Mouse (Mus musculus): ENCODE measurements at regions not wholly inside any gene's neighbourhood (a gene's known extent, or its start where the extent isn't known, plus 50 kb on each side); places are given as distances from the start of the nearest gene placed in this dataset.

- Histone ChIP-seq H3K36me3 (ENCODE audit: control insufficient read depth, insufficient read depth, low read length) (no peaks in the 10 kb centered on the region), H3K9ac (ENCODE audit: low read depth, low read length) (no peak overlapping the region), H3K4me2 (ENCODE audit: low read depth, low read length) (no peak overlapping the region), H3K4me1 (ENCODE audit: control insufficient read depth, insufficient read depth, low read length) (no peaks in the 10 kb centered on the region), H3K9me3 (ENCODE audit: control insufficient read depth, low read length) (peaks cover 2% of the 10 kb centered on the region; the same call in 1 of the 2 replicates), H3K4me3 (ENCODE audit: low read length) (no peak overlapping the region), H3K27me3 (replicated peaks; ENCODE audit: control insufficient read depth, insufficient read depth, low read length) (no peaks in the 10 kb centered on the region), H3K27ac (ENCODE audit: low read length) (no peak overlapping the region)
- ATAC-seq, result no peak
These were observed 435.0 kb upstream of the Tmem132c start for GRCm38 (mm10) chr5:126806656-126807055.

- no peak overlapping the region for H3K4me2 ChIP-seq (ENCODE audit: low read depth, low read length)
- no peak for ATAC-seq
- no peaks in the 10 kb centered on the region for H3K36me3 ChIP-seq (ENCODE audit: control insufficient read depth, insufficient read depth, low read length)
- no peaks in the 10 kb centered on the region for H3K27me3 ChIP-seq (replicated peaks; ENCODE audit: control insufficient read depth, insufficient read depth, low read length)
- no peak overlapping the region for H3K4me3 ChIP-seq (ENCODE audit: low read length)
- no peaks in the 10 kb centered on the region for H3K4me1 ChIP-seq (ENCODE audit: control insufficient read depth, insufficient read depth, low read length)
- no peak overlapping the region for H3K27ac ChIP-seq (ENCODE audit: low read length)
- H3K9ac ChIP-seq (ENCODE audit: low read depth, low read length), result no peak overlapping the region
- peaks cover 3% of the 10 kb centered on the region; the same call in 1 of the 2 replicates for H3K9me3 ChIP-seq (ENCODE audit: control insufficient read depth, low read length)
These were observed 425.5 kb upstream of the Tmem132c start for GRCm38 (mm10) chr5:126816069-126816468.

- Histone ChIP-seq H3K4me1 (ENCODE audit: control insufficient read depth, insufficient read depth, low read length) (no peaks in the 10 kb centered on the region), H3K4me3 (ENCODE audit: low read length) (no peak overlapping the region), H3K27ac (ENCODE audit: low read length) (no peak overlapping the region), H3K9me3 (ENCODE audit: control insufficient read depth, low read length) (no peaks in the 10 kb centered on the region), H3K4me2 (ENCODE audit: low read depth, low read length) (no peak overlapping the region), H3K36me3 (ENCODE audit: control insufficient read depth, insufficient read depth, low read length) (no peaks in the 10 kb centered on the region), H3K9ac (ENCODE audit: low read depth, low read length) (no peak overlapping the region), H3K27me3 (replicated peaks; ENCODE audit: control insufficient read depth, insufficient read depth, low read length) (no peaks in the 10 kb centered on the region)
- WGBS, result 90% methylated on average over 3 of the region's 3 CpGs
- ATAC-seq, result no peak
These were observed 406.2 kb upstream of the Tmem132c start for GRCm38 (mm10) chr5:126835440-126835839.

- Histone ChIP-seq H3K9me3 (ENCODE audit: control insufficient read depth, low read length) (no peaks in the 10 kb centered on the region), H3K4me1 (ENCODE audit: control insufficient read depth, insufficient read depth, low read length) (no peaks in the 10 kb centered on the region), H3K9ac (ENCODE audit: low read depth, low read length) (no peak overlapping the region), H3K36me3 (ENCODE audit: control insufficient read depth, insufficient read depth, low read length) (no peaks in the 10 kb centered on the region), H3K4me2 (ENCODE audit: low read depth, low read length) (no peak overlapping the region), H3K27me3 (replicated peaks; ENCODE audit: control insufficient read depth, insufficient read depth, low read length) (no peaks in the 10 kb centered on the region), H3K27ac (ENCODE audit: low read length) (no peak overlapping the region), H3K4me3 (ENCODE audit: low read length) (no peak overlapping the region)
- no peak for ATAC-seq
- WGBS, result 72% methylated on average over 4 of the region's 4 CpGs
These were observed 399.0 kb upstream of the Tmem132c start for GRCm38 (mm10) chr5:126842606-126843005.

GRCm38 (mm10) chr5:126862078-126862477 is 379.5 kb upstream of the Tmem132c start:
- no peak overlapping the region for H3K27ac ChIP-seq (ENCODE audit: low read length)
- no peaks in the 10 kb centered on the region for H3K36me3 ChIP-seq (ENCODE audit: control insufficient read depth, insufficient read depth, low read length)
- ATAC-seq, result no peak
- H3K9ac ChIP-seq (ENCODE audit: low read depth, low read length), result no peak overlapping the region
- no peaks in the 10 kb centered on the region for H3K27me3 ChIP-seq (replicated peaks; ENCODE audit: control insufficient read depth, insufficient read depth, low read length)
- no peak overlapping the region for H3K4me3 ChIP-seq (ENCODE audit: low read length)
- no peaks in the 10 kb centered on the region for H3K9me3 ChIP-seq (ENCODE audit: control insufficient read depth, low read length)
- H3K4me1 ChIP-seq (ENCODE audit: control insufficient read depth, insufficient read depth, low read length), result no peaks in the 10 kb centered on the region
- 81% methylated on average over 1 of the region's 1 CpGs for WGBS
- H3K4me2 ChIP-seq (ENCODE audit: low read depth, low read length), result no peak overlapping the region

- 74% methylated on average over 1 of the region's 1 CpGs for WGBS
- no peaks in the 10 kb centered on the region for H3K4me1 ChIP-seq (ENCODE audit: control insufficient read depth, insufficient read depth, low read length)
- no peak overlapping the region for H3K4me2 ChIP-seq (ENCODE audit: low read depth, low read length)
- H3K27me3 ChIP-seq (replicated peaks; ENCODE audit: control insufficient read depth, insufficient read depth, low read length), result no peaks in the 10 kb centered on the region
- no peak for ATAC-seq
- 0 out of 2 replicates have a peak, but pooled peaks cover 3% of the 10 kb centered on the region for H3K9me3 ChIP-seq (ENCODE audit: control insufficient read depth, low read length)
- H3K9ac ChIP-seq (ENCODE audit: low read depth, low read length), result no peak overlapping the region
- no peak overlapping the region for H3K4me3 ChIP-seq (ENCODE audit: low read length)
- H3K27ac ChIP-seq (ENCODE audit: low read length), result no peak overlapping the region
- no peaks in the 10 kb centered on the region for H3K36me3 ChIP-seq (ENCODE audit: control insufficient read depth, insufficient read depth, low read length)
These were observed 365.8 kb upstream of the Tmem132c start for GRCm38 (mm10) chr5:126875842-126876241.

- 61% methylated on average over 1 of the region's 1 CpGs for WGBS
- ATAC-seq, result no peak
- no peak overlapping the region for H3K4me3 ChIP-seq (ENCODE audit: low read length)
These were observed 350.9 kb upstream of the Tmem132c start for GRCm38 (mm10) chr5:126890710-126891109.

GRCm38 (mm10) chr5:126893063-126893462 is 348.5 kb upstream of the Tmem132c start:
- 90% methylated on average over 4 of the region's 4 CpGs for WGBS
- no peaks in the 10 kb centered on the region for H3K9me3 ChIP-seq (ENCODE audit: control insufficient read depth, low read length)
- no peaks in the 10 kb centered on the region for H3K27me3 ChIP-seq (replicated peaks; ENCODE audit: control insufficient read depth, insufficient read depth, low read length)
- no peak overlapping the region for H3K4me3 ChIP-seq (ENCODE audit: low read length)
- ATAC-seq, result no peak
- H3K4me2 ChIP-seq (ENCODE audit: low read depth, low read length), result no peak overlapping the region
- no peak overlapping the region for H3K9ac ChIP-seq (ENCODE audit: low read depth, low read length)
- H3K36me3 ChIP-seq (ENCODE audit: control insufficient read depth, insufficient read depth, low read length), result no peaks in the 10 kb centered on the region
- H3K4me1 ChIP-seq (ENCODE audit: control insufficient read depth, insufficient read depth, low read length), result no peaks in the 10 kb centered on the region
- H3K27ac ChIP-seq (ENCODE audit: low read length), result no peak overlapping the region

More at GRCm38 (mm10) chr5:126890710-126891109, 350.9 kb upstream of the Tmem132c start:
- H3K4me2 ChIP-seq (ENCODE audit: low read depth, low read length), result no peak overlapping the region
- no peaks in the 10 kb centered on the region for H3K27me3 ChIP-seq (replicated peaks; ENCODE audit: control insufficient read depth, insufficient read depth, low read length)
- no peaks in the 10 kb centered on the region for H3K36me3 ChIP-seq (ENCODE audit: control insufficient read depth, insufficient read depth, low read length)
- no peaks in the 10 kb centered on the region for H3K9me3 ChIP-seq (ENCODE audit: control insufficient read depth, low read length)
- no peak overlapping the region for H3K9ac ChIP-seq (ENCODE audit: low read depth, low read length)
- no peaks in the 10 kb centered on the region for H3K4me1 ChIP-seq (ENCODE audit: control insufficient read depth, insufficient read depth, low read length)
- H3K27ac ChIP-seq (ENCODE audit: low read length), result no peak overlapping the region

- Histone ChIP-seq H3K4me3 (ENCODE audit: low read length) (no peak overlapping the region), H3K27me3 (replicated peaks; ENCODE audit: control insufficient read depth, insufficient read depth, low read length) (no peaks in the 10 kb centered on the region), H3K4me2 (ENCODE audit: low read depth, low read length) (no peak overlapping the region), H3K4me1 (ENCODE audit: control insufficient read depth, insufficient read depth, low read length) (no peaks in the 10 kb centered on the region), H3K9ac (ENCODE audit: low read depth, low read length) (no peak overlapping the region), H3K9me3 (ENCODE audit: control insufficient read depth, low read length) (no peaks in the 10 kb centered on the region), H3K36me3 (ENCODE audit: control insufficient read depth, insufficient read depth, low read length) (no peaks in the 10 kb centered on the region), H3K27ac (ENCODE audit: low read length) (no peak overlapping the region)
- no peak for ATAC-seq
- WGBS, result 81% methylated on average over 2 of the region's 2 CpGs
These were observed 331.5 kb upstream of the Tmem132c start for GRCm38 (mm10) chr5:126910084-126910483.

- WGBS, result 71% methylated on average over 7 of the region's 7 CpGs
- Histone ChIP-seq H3K36me3 (ENCODE audit: control insufficient read depth, insufficient read depth, low read length) (no peaks in the 10 kb centered on the region), H3K9ac (ENCODE audit: low read depth, low read length) (no peak overlapping the region), H3K9me3 (ENCODE audit: control insufficient read depth, low read length) (no peaks in the 10 kb centered on the region), H3K4me2 (ENCODE audit: low read depth, low read length) (no peak overlapping the region), H3K4me1 (ENCODE audit: control insufficient read depth, insufficient read depth, low read length) (no peaks in the 10 kb centered on the region), H3K27me3 (replicated peaks; ENCODE audit: control insufficient read depth, insufficient read depth, low read length) (no peaks in the 10 kb centered on the region), H3K27ac (ENCODE audit: low read length) (no peak overlapping the region), H3K4me3 (ENCODE audit: low read length) (no peak overlapping the region)
- ATAC-seq, result no peak
These were observed 324.3 kb upstream of the Tmem132c start for GRCm38 (mm10) chr5:126917300-126917699.
